Mouse (Mus musculus): ENCODE data around the gene Gm11555. TPM values are rescaled to one million over a fixed set of nuclear protein-coding genes. Genes with fewer than 3 reads are reported as not detected.
"Not testable (repeated sequence)": the region's sequence is repeated elsewhere in the genome, so short reads cannot be mapped to it uniquely, and the experiment has no call there.

Gene Gm11555
- polyA plus RNA-seq, 1 experiment from 2014 or later = not detected

DNA sequence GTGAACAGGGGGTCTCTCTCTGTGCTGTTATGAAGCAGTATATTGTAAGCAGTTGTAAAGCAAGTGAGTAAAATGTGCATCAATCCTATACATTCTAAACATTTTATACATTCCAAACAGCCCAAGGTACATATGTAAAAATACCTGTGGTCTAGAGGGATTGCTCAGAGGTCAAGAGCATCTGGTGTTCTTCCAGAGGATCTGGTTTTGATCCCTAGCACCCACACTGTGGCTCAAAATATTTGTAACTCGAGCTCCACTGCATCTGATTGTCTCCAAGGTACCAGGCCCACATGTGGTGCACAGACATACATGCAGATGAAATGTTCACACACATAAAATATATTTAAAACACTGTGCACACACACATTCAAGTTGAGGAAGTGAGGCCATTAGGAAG lies 9.1 kb downstream of the Gm11555 start:
- Histone ChIP-seq H3K36me3 (no peaks in the 10 kb centered on the region), H3K9ac (no peak overlapping the region), H3K4me3 (no peak overlapping the region), H3K27me3 (no peaks in the 10 kb centered on the region), H3K9me3 (no peaks in the 10 kb centered on the region), H3K4me2 (no peak overlapping the region), H3K27ac (no peak overlapping the region), H3K4me1 (no peaks in the 10 kb centered on the region)
- no peak for ATAC-seq (ENCODE audit: insufficient number of reproducible peaks, low FRiP score, low TSS enrichment, low read depth)
- 15% methylated on average over 1 of the region's 1 CpGs for WGBS

DNA sequence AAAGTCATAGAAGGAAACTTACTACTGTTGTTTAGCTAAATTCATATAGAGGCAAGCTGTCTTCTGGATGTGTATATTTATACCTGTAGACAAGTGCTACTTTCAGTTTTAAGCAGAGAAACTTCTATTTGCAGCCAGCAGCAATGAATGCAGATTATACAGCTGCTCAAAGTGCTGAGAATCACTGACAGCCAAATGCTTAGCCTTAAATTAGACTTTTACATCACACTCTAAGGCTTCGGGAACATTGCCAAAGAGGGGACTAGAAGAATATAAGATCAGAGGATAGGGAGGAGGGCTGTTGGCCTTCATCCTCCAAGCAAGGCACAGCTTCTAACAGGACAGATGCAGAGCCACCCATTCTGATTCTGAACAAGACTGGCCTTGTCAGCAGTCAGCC lies 12.9 kb downstream of the Gm11555 start:
- H3K4me2 ChIP-seq = no peak overlapping the region
- WGBS = 66% methylated on average over 1 of the region's 1 CpGs

DNA sequence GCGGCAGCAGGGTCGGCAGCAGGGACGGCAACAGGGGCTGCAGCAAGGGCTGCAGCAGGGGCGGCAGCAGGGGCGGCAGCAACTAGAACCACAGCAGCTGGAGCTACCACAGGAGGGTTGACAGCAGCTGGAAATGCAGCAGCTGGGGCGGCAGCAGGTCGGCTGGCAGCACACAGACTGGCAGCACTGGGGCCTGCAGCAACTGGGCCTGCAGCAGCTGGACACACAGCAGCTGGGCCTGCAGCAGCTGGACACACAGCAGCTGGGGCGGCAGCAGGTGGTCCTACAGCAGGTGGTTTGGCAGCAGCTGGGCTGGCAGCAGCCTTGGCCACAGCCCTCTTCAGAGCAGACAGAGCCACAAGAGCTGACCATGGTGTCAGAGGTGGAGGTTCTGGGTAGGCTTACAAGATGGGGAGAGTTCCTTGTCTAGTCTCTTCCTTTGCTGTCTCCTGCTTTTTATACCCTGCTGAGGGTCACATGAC lies 15.3 kb downstream of the Gm11555 start, which contains the start of gene Krtap4-2:
TSS of gene Krtap4-2 (minus strand) at position 432 of the 482 bp plus-strand sequence.
- Histone ChIP-seq H3K4me2 (no peak within 1 kb of the TSS), H3K9me3 (no peaks in the 10 kb centered on the region), H3K9ac (no peak within 1 kb of the TSS), H3K36me3 (no peaks in the 10 kb centered on the region), H3K27me3 (peaks cover 5% of the 10 kb centered on the region; the same call in 1 of the 2 replicates), H3K4me1 (0 out of 2 replicates have a peak, but pooled peaks cover 3% of the 10 kb centered on the region), H3K4me3 (no peak within 1 kb of the TSS), H3K27ac (peak within 1 kb of the TSS; percentile 22; the same call in 1 of the 2 replicates)
- 30% methylated on average over 8 of the region's 8 CpGs for WGBS
- no peak for ATAC-seq (ENCODE audit: insufficient number of reproducible peaks, low FRiP score, low TSS enrichment, low read depth)

More for the DNA sequence above, 12.9 kb downstream of the Gm11555 start:
- H3K9ac ChIP-seq = no peak overlapping the region
- no peak for ATAC-seq (ENCODE audit: insufficient number of reproducible peaks, low FRiP score, low TSS enrichment, low read depth)
- no peaks in the 10 kb centered on the region for H3K9me3 ChIP-seq
- H3K36me3 ChIP-seq = no peaks in the 10 kb centered on the region
- H3K4me1 ChIP-seq = 0 out of 2 replicates have a peak, but pooled peaks cover 3% of the 10 kb centered on the region
- no peak overlapping the region for H3K27ac ChIP-seq
- H3K4me3 ChIP-seq = no peak overlapping the region
- H3K27me3 ChIP-seq = peaks cover 5% of the 10 kb centered on the region; the same call in 1 of the 2 replicates

DNA sequence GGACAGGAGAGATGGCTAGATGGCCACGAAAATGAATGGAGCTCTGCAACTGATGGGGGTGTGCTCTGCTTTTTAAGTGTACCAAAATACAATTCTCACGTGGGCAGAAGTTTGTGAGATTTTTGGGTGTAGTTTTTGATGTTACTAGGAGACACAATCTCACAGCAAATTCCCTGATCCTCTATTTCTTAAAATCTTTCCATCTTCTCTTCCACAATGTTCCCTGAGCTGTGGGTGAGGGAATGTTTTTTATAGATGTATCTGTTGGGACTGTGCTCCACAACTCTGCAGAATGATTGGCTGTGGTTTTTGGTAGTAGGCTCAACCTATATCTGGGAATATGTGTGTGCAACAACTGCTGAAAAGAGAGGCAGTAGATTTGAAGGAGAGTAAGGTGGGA lies 16.7 kb downstream of the Gm11555 start:
- H3K4me2 ChIP-seq = no peak overlapping the region
- H3K9ac ChIP-seq = no peak overlapping the region
- no peak overlapping the region for H3K27ac ChIP-seq
- H3K9me3 ChIP-seq = no peaks in the 10 kb centered on the region
- H3K36me3 ChIP-seq = no peaks in the 10 kb centered on the region
- no peak overlapping the region for H3K4me3 ChIP-seq
- H3K4me1 ChIP-seq = 0 out of 2 replicates have a peak, but pooled peaks cover 3% of the 10 kb centered on the region
- 66% methylated on average over 2 of the region's 2 CpGs for WGBS
- H3K27me3 ChIP-seq = peaks cover 5% of the 10 kb centered on the region; the same call in 1 of the 2 replicates
- ATAC-seq (ENCODE audit: insufficient number of reproducible peaks, low FRiP score, low TSS enrichment, low read depth) = no peak

DNA sequence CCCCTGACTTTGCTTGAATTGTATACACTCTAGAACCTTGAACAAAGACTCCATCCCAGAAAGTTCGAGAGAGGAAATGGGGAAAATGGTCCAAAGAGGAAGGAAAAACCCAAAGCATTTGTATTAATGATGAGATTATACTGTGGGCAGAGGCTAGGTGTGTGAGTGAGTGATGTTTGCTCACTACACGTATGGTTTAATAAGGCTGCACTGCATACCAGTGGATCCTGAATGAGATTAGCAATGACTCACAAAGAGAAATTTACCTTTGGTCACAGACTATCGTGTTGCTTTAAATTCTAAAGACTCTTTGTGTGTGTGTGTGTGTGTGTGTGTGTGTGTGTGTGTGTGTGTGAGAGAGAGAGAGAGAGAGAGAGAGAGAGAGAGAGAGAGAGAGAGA lies 19.1 kb downstream of the Gm11555 start:
- Histone ChIP-seq H3K9me3 (no peaks in the 10 kb centered on the region), H3K36me3 (no peaks in the 10 kb centered on the region), H3K4me3 (no peak overlapping the region), H3K27ac (no peak overlapping the region), H3K27me3 (peaks cover 5% of the 10 kb centered on the region; the same call in 1 of the 2 replicates), H3K4me2 (no peak overlapping the region), H3K4me1 (0 out of 2 replicates have a peak, but pooled peaks cover 3% of the 10 kb centered on the region), H3K9ac (no peak overlapping the region)
- ATAC-seq (ENCODE audit: insufficient number of reproducible peaks, low FRiP score, low TSS enrichment, low read depth) = no peak
- 57% methylated on average over 3 of the region's 3 CpGs for WGBS

DNA sequence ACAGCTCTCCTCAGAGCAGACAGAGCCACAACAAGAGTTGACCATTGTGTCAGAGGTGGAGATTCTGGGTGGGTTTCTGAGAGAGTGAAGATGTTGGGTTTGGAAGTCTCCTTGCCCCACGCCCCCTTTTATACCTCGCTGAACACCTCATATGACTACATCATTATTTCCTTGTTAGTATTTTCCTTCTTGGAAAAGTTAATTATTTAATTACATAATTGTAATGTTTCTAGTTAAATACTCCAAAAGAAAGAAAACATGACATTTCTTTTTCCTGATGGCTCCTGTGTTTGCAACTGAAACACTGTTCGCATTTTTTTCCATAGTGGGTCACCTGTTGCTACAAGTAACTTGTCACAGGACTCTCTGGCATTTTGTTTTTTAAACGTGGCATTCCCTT lies 21.9 kb downstream of the Gm11555 start, which contains the start of gene Krtap4-1:
TSS of gene Krtap4-1 (minus strand) at position 101 of the 400 bp plus-strand sequence.
- no peak within 1 kb of the TSS for H3K27ac ChIP-seq
- H3K27me3 ChIP-seq = no peaks in the 10 kb centered on the region
- H3K9me3 ChIP-seq = no peaks in the 10 kb centered on the region
- H3K4me2 ChIP-seq = no peak within 1 kb of the TSS
- no peak for ATAC-seq (ENCODE audit: insufficient number of reproducible peaks, low FRiP score, low TSS enrichment, low read depth)
- no peaks in the 10 kb centered on the region for H3K4me1 ChIP-seq
- 78% methylated on average over 4 of the region's 4 CpGs for WGBS
- H3K36me3 ChIP-seq = no peaks in the 10 kb centered on the region
- H3K9ac ChIP-seq = no peak within 1 kb of the TSS
- H3K4me3 ChIP-seq = no peak within 1 kb of the TSS

DNA sequence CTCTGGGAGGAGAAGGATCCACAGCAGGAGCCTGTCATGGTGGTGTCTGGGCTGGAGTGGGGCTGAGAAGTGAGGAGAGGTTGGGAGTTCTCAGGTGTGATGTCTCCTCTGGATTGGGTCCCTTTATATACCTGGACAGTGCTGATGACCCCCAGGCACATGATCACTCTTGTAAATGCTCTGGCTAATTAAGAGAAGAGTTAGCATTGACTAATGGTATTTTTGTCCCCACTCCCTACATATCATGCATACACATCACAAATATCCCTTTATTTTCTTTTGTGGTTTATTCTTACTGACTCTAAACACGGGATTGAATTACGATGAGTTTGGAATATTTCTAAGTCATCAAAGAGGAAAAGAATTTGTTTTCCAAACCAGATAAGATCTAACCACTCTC lies 29.7 kb downstream of the Gm11555 start, which contains the start of gene Gm11562:
TSS of gene Gm11562 (minus strand) at position 101 of the 400 bp plus-strand sequence.
- Histone ChIP-seq H3K27ac (no peak within 1 kb of the TSS), H3K4me3 (no peak within 1 kb of the TSS), H3K4me1 (no peaks in the 10 kb centered on the region), H3K27me3 (no peaks in the 10 kb centered on the region), H3K9ac (no peak within 1 kb of the TSS), H3K4me2 (no peak within 1 kb of the TSS), H3K36me3 (no peaks in the 10 kb centered on the region), H3K9me3 (no peaks in the 10 kb centered on the region)
- no peak; the same call in 1 of the 2 replicates for ATAC-seq (ENCODE audit: insufficient number of reproducible peaks, low FRiP score, low TSS enrichment, low read depth)
- 61% methylated on average over 2 of the region's 2 CpGs for WGBS

DNA sequence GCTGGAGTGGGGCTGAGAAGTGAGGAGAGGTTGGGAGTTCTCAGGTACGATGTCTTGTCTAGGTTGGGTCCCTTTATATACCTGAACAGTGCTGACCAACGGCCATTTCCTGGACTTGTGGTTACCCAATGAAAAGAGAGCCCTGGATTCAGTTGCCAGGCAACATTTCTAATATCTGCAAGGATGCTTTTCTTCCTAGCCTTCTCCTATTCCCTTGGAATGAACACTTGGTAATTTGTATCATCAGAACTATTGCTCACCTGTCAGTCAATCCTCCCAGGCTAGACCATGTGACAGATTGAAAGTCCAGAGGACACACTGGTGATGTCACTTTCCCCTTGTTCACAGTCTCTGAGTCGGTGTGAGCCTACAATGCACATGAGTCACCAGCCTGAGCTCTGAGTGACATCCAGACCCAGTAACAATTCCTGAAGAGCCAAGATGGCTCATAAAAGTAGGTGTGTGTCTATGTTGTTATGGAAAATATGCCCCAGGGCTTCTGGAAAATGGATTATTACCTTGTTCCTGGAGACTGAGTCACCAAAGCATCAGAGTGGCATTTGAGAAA lies 35.2 kb downstream of the Gm11555 start, which contains the start of gene Krtap2-4:
TSS of gene Krtap2-4 (minus strand) at position 51 of the 568 bp plus-strand sequence.
- H3K9ac ChIP-seq = no peak within 1 kb of the TSS
- no peak within 1 kb of the TSS for H3K27ac ChIP-seq
- H3K4me3 ChIP-seq = no peak within 1 kb of the TSS
- H3K4me1 ChIP-seq = no peaks in the 10 kb centered on the region
- 57% methylated on average over 3 of the region's 3 CpGs for WGBS
- H3K36me3 ChIP-seq = no peaks in the 10 kb centered on the region
- no peak within 1 kb of the TSS for H3K4me2 ChIP-seq
- no peak for ATAC-seq (ENCODE audit: insufficient number of reproducible peaks, low FRiP score, low TSS enrichment, low read depth)
- no peaks in the 10 kb centered on the region for H3K9me3 ChIP-seq
- H3K27me3 ChIP-seq = no peaks in the 10 kb centered on the region

DNA sequence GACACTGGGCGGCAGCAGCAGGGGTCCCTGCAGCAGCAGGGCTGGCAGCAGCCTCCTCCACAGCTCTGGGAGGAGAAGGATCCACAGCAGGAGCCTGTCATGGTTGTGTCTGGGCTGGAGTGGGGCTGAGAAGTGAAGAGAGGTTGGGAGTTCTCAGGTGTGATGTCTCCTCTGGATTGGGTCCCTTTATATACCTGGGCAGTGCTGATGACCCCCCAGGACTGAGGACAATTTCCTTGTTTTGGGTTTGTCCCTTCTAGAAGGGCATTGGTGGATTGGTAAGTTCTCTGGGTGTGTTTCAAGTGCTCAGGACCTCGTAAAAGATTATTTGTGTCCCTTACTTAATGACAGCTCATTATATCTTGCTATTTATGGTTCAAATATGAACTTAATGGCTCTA lies 39.9 kb downstream of the Gm11555 start, which contains the start of gene Gm11937:
TSS of gene Gm11937 (minus strand) at position 101 of the 400 bp plus-strand sequence.
- H3K4me3 ChIP-seq; H3K27ac ChIP-seq; H3K36me3 ChIP-seq; ATAC-seq (ENCODE audit: insufficient number of reproducible peaks, low FRiP score, low TSS enrichment, low read depth); H3K27me3 ChIP-seq; H3K4me1 ChIP-seq; H3K9me3 ChIP-seq; H3K4me2 ChIP-seq; H3K9ac ChIP-seq: not testable (repeated sequence)
- 46% methylated on average over 2 of the region's 2 CpGs for WGBS

DNA sequence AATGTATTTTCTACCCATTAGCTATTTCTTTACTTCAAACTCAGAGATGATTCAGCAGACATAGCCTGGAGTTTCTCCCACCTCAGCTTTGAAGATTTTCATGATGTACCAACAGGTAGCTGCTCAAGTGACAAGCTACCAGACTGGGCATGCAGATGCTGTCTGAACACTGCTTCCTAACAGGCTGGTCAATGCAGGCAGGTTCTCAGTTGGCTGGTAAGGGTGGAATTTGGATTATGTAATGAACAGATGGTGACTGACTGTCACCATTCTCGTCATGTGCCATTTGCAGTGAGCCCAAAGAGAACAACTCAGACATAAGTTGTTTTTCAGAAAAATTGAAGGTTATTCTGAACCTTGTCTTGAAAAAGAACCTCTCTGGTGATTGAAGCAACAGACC lies 40.9 kb downstream of the Gm11555 start:
- 51% methylated on average over 1 of the region's 1 CpGs for WGBS

DNA sequence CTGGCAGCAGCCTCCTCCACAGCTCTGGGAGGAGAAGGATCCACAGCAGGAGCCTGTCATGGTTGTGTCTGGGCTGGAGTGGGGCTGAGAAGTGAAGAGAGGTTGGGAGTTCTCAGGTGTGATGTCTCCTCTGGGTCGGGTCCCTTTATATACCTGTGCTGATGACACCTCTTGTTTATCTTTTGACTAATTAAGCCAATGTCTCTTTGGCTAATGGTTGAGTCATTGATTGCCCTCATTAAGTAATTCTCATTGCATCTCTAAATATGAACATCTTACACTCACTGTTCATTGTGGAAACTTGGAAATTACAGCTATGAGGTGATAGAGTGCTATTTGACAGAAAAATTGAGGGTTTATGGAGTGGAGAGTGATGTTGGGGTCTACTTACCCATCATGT lies 46.8 kb downstream of the Gm11555 start, which contains the start of gene Gm11938:
TSS of gene Gm11938 (minus strand) at position 101 of the 400 bp plus-strand sequence.
- H3K4me3 ChIP-seq; H3K9me3 ChIP-seq; H3K27ac ChIP-seq; H3K36me3 ChIP-seq; H3K4me2 ChIP-seq; H3K4me1 ChIP-seq; H3K27me3 ChIP-seq; H3K9ac ChIP-seq; ATAC-seq (ENCODE audit: insufficient number of reproducible peaks, low FRiP score, low TSS enrichment, low read depth): not testable (repeated sequence)
- WGBS = 28% methylated on average over 1 of the region's 1 CpGs

More for the DNA sequence above, 40.9 kb downstream of the Gm11555 start:
- Histone ChIP-seq H3K4me2 (no peak overlapping the region), H3K4me1 (no peaks in the 10 kb centered on the region), H3K4me3 (no peak overlapping the region), H3K9me3 (no peaks in the 10 kb centered on the region), H3K9ac (no peak overlapping the region), H3K36me3 (no peaks in the 10 kb centered on the region), H3K27me3 (no peaks in the 10 kb centered on the region), H3K27ac (no peak overlapping the region)
- no peak for ATAC-seq (ENCODE audit: insufficient number of reproducible peaks, low FRiP score, low TSS enrichment, low read depth)

All from limb, embryonic 15.5 days (tissue).